Mouse (Mus musculus): ENCODE results near the gene Stk35. TPM values are rescaled to one million over a fixed set of nuclear protein-coding genes. Genes with fewer than 3 reads are reported as not detected.

The Stk35 gene
- polyA plus RNA-seq, 1 experiment from 2014 or later = 18.0 TPM

DNA sequence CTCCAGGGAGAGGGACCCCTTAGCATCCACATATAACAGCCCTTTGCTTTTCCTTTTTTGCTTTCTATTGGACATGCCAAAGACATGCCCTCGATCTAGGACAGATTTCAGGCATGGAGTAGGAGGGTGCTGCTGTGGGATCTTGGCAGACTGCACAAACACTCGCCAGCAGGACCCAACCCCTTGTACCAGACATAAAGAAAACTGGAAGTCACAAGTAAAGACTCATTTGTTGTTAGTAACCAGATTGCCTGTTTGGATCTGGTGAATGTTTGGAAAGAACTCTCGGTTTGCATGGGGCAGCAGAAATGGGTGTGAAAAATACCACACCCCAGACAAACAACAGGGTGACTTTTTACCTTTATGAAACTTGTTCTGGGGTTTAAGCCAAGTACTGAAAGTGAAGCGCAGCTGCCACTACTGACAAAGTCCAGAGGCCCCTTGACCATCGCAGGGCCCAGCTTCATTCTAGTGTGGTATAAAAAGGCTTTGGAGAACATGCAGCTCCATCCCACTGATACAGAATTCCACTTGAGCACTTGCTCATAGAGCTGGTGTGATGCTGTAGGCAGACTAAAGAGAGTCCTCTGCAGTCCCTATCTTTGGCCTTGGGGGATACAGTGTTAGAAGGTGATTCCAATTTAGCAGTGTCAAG, 17.4 kb downstream of the Stk35 start:
- Histone ChIP-seq H3K9me3 (replicated peaks) (no peaks in the 10 kb centered on the region), H3K4me3 (no peak overlapping the region), H3K4me1 (peaks cover 3% of the 10 kb centered on the region; the same call in 1 of the 2 replicates), H3K27me3 (no peaks in the 10 kb centered on the region), H3K36me3 (peaks cover 20% of the 10 kb centered on the region), H3K4me2 (replicated peaks) (no peak overlapping the region), H3K9ac (no peak overlapping the region), H3K27ac (no peak overlapping the region)
- ATAC-seq (ENCODE audit: low FRiP score) = no peak
- 92% methylated on average over 5 of the region's 5 CpGs for WGBS

DNA sequence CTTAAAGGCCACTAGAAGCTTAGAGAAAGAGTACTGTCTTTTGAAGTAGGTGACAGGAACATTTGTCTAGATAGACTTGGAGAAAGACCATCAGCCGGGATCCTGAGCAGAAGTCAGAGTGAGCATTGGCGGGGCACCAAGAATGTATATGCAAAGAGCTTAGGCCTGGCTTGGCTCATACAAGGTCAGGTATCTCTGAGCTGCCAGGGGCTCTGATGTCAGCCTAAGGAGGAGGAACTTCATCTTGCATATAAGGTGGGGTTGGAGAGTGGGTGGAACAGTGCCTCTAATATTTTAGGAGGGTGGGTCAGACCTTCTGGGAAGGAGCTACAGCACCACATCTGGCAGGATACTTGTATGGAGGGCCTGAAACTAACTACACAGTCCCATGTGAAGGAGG, 18.6 kb downstream of the Stk35 start:
- H3K27ac ChIP-seq = no peak overlapping the region
- ATAC-seq (ENCODE audit: low FRiP score) = no peak
- no peak overlapping the region for H3K4me3 ChIP-seq
- H3K9me3 ChIP-seq (replicated peaks) = no peaks in the 10 kb centered on the region
- peaks cover 23% of the 10 kb centered on the region for H3K36me3 ChIP-seq
- no peak overlapping the region for H3K4me2 ChIP-seq (replicated peaks)
- H3K4me1 ChIP-seq = peaks cover 3% of the 10 kb centered on the region; the same call in 1 of the 2 replicates
- no peak overlapping the region for H3K9ac ChIP-seq
- H3K27me3 ChIP-seq = no peaks in the 10 kb centered on the region
- WGBS = 97% methylated on average over 2 of the region's 2 CpGs

DNA sequence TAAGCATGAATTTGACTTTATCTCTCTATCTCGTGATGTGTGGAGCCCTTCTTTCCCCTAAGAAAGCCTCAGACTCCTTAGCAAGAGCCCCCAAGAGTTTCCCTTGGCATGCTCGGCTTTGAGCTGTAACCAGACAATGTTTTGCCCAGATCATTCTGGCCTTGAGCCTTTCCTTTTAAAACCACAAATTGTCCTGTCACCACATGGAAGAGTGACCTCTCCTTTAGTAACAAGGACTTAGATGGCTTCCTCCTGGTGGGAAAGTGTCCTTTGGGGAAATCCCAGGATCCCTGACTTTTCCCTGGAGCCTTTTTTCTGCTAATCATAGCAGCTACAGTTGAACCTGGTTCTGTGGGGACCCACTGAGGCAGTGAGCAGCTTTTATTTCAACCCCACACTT, 19.2 kb downstream of the Stk35 start:
- H3K4me2 ChIP-seq (replicated peaks) = no peak overlapping the region
- H3K36me3 ChIP-seq = peaks cover 23% of the 10 kb centered on the region
- peaks cover 3% of the 10 kb centered on the region; the same call in 1 of the 2 replicates for H3K4me1 ChIP-seq
- H3K27me3 ChIP-seq = no peaks in the 10 kb centered on the region
- H3K9me3 ChIP-seq (replicated peaks) = no peaks in the 10 kb centered on the region
- 75% methylated on average over 2 of the region's 2 CpGs for WGBS
- no peak for ATAC-seq (ENCODE audit: low FRiP score)
- H3K27ac ChIP-seq = no peak overlapping the region
- H3K4me3 ChIP-seq = no peak overlapping the region
- no peak overlapping the region for H3K9ac ChIP-seq

DNA sequence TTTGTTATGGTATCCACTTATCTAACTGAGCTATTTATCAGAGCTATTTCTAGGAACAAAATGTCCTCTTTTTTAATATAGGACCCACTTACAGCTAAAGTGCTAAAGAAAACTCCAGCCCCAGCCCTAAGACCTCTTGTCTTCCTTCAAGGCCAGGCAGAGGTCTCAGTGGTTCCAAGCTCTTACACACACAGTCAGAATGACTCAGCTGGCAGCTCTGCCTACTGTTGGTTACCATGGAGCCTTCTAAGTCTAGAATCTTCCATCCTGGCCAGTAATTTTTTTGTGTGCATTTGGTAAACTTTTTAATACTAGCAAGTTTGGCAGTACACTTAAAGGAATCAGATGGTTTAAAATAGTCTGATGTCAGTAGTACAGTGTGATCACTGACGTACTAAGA, 19.6 kb downstream of the Stk35 start:
- Histone ChIP-seq H3K9me3 (replicated peaks) (no peaks in the 10 kb centered on the region), H3K27me3 (no peaks in the 10 kb centered on the region), H3K4me3 (no peak overlapping the region), H3K4me2 (replicated peaks) (no peak overlapping the region), H3K4me1 (peaks cover 3% of the 10 kb centered on the region; the same call in 1 of the 2 replicates), H3K27ac (no peak overlapping the region), H3K9ac (no peak overlapping the region), H3K36me3 (peaks cover 23% of the 10 kb centered on the region)
- WGBS = 100% methylated on average over 1 of the region's 1 CpGs
- ATAC-seq (ENCODE audit: low FRiP score) = no peak

DNA sequence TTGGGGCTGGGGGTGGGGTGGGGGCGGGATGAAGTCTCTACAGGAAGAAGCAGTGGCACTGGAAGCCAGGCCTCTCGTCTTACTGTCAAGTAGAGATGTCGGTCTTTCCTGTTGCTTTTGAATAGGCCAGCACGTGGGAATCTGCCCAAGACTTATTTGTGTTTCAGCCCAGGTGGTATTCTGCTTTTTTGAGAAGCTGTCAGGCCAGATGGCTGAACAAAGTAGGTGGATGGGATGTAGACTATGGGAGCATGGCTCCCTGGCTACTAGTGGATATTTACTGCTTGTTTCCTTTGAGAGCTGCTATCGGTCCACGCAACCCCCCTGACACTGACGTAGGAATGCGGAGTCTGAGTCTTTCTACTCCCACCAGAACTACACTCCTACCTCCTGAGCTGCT, 20.7 kb downstream of the Stk35 start:
- peaks cover 19% of the 10 kb centered on the region for H3K36me3 ChIP-seq
- no peak overlapping the region for H3K4me2 ChIP-seq (replicated peaks)
- H3K4me3 ChIP-seq = no peak overlapping the region
- H3K27me3 ChIP-seq = no peaks in the 10 kb centered on the region
- H3K9me3 ChIP-seq (replicated peaks) = no peaks in the 10 kb centered on the region
- WGBS = 81% methylated on average over 8 of the region's 8 CpGs
- H3K9ac ChIP-seq = no peak overlapping the region
- H3K4me1 ChIP-seq = peaks cover 3% of the 10 kb centered on the region; the same call in 1 of the 2 replicates
- no peak for ATAC-seq (ENCODE audit: low FRiP score)
- no peak overlapping the region for H3K27ac ChIP-seq

DNA sequence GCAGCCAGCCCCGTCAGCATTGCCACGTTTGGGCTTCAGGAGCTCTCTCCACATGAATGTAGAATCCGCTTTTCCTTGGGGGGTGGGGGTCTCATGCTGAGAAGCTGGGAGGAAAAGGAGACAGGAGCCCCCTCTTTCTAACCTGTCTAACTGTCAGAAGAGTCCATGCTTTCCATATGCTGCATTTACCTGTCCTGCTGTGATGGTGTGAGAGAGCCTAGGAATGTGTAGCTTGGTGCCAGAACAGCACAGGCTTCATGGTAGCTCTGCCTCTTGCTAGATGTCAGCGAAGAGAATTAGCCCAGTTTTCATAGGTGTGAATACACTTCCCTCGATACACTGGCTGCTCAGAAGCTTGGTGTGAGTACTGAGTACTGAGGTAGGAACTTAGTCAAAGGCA, 21.3 kb downstream of the Stk35 start:
- H3K27me3 ChIP-seq = no peaks in the 10 kb centered on the region
- H3K36me3 ChIP-seq = peaks cover 15% of the 10 kb centered on the region
- no peak overlapping the region for H3K4me3 ChIP-seq
- WGBS = 91% methylated on average over 5 of the region's 5 CpGs
- H3K27ac ChIP-seq = no peak overlapping the region
- no peak overlapping the region for H3K9ac ChIP-seq
- H3K9me3 ChIP-seq (replicated peaks) = no peaks in the 10 kb centered on the region
- no peak for ATAC-seq (ENCODE audit: low FRiP score)
- no peak overlapping the region for H3K4me2 ChIP-seq (replicated peaks)
- H3K4me1 ChIP-seq = peaks cover 3% of the 10 kb centered on the region; the same call in 1 of the 2 replicates

DNA sequence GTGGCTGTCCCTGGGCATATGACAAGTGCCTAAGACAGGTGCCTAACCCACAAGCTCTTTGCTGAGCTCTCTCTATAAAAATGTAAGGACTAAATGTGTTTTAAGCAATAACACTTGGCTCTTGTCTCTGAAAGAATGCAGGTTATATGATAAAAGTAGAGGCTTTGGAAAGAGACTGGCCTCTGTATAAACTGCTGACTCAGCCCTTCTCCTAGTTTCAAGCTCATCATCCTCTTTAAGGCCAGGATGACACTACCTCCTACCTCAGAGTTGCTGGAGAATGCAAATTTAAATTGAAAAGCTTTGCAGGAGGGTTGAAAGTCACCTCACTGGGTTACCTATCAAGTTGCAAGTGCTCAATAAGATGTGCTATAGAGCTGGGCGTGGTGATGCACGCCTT, 23.0 kb downstream of the Stk35 start:
- 96% methylated on average over 2 of the region's 2 CpGs for WGBS
- Histone ChIP-seq H3K4me2 (replicated peaks) (no peak overlapping the region), H3K27me3 (no peaks in the 10 kb centered on the region), H3K4me1 (peaks cover 3% of the 10 kb centered on the region; the same call in 1 of the 2 replicates), H3K27ac (no peak overlapping the region), H3K9ac (no peak overlapping the region), H3K9me3 (replicated peaks) (no peaks in the 10 kb centered on the region), H3K36me3 (peaks cover 19% of the 10 kb centered on the region), H3K4me3 (no peak overlapping the region)
- no peak for ATAC-seq (ENCODE audit: low FRiP score)

DNA sequence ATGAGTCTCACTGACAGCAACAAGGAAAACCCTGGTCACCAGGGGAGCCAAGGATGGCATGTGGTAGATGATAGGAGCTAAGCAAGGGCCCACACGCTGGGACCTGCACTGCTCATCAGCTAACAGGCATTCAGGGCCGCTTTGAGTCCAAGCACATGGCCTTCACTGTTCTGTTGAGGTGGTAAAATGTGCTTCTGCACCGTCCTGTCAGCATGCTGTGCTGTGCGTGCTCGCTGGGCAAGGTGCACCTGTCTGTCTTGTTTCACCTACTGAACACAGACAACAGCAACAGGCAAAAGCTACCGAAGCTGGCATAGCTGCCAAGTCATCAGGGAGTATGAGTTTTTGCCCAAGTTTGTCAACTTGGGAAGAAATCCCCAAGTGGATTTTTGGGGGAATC, 23.9 kb downstream of the Stk35 start:
- no peak for ATAC-seq (ENCODE audit: low FRiP score)
- Histone ChIP-seq H3K4me1 (peaks cover 3% of the 10 kb centered on the region; the same call in 1 of the 2 replicates), H3K27ac (no peak overlapping the region), H3K4me2 (replicated peaks) (no peak overlapping the region), H3K4me3 (no peak overlapping the region), H3K9ac (no peak overlapping the region), H3K27me3 (no peaks in the 10 kb centered on the region), H3K36me3 (peaks cover 19% of the 10 kb centered on the region), H3K9me3 (replicated peaks) (no peaks in the 10 kb centered on the region)
- 92% methylated on average over 6 of the region's 6 CpGs for WGBS

DNA sequence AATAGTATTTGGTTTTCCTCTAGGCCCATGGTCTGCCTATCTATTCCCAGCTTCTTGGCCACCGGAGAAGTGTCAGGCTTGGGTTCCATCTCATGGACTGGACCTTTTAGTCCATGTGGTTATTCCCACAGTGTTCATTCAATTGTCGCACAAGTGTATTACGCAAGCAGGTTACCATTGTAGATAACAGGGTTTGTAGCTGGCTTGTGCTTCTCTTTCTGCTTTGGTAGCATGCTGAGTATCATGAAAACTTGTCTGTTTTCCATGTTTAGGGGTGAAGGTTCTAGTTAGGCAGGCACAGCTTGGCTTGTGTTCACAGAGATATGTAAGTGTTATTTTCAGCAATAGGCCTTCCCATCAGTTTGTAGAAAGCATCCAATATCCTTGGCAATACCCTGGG, 25.8 kb downstream of the Stk35 start:
- H3K4me1 ChIP-seq = peaks cover under 1% of the 10 kb centered on the region; the same call in 1 of the 2 replicates
- H3K27me3 ChIP-seq = no peaks in the 10 kb centered on the region
- no peak overlapping the region for H3K27ac ChIP-seq
- H3K9me3 ChIP-seq (replicated peaks) = no peaks in the 10 kb centered on the region
- peaks cover 38% of the 10 kb centered on the region for H3K36me3 ChIP-seq
- H3K4me3 ChIP-seq = no peak overlapping the region
- H3K4me2 ChIP-seq (replicated peaks) = no peak overlapping the region
- no peak overlapping the region for H3K9ac ChIP-seq
- no peak for ATAC-seq (ENCODE audit: low FRiP score)
- WGBS = 96% methylated on average over 3 of the region's 3 CpGs

DNA sequence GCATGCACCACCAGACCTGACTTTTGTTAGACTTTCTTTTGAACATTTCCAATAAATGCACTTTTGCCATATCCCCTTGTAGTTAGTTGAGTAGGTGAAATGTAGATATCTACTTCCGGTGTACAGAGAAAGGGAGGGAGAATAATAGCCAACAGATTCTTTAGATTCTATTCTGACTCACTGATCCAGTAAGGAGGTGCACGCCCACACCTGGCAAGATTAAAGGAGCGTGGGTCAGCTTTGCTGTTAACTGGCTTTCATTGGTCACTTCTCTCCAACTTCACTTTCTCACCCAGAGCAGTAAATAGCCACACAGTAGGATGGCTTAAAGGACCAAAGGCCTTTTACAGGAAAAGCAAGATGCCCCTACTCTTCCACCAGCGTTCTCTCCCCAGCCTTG, 32.7 kb downstream of the Stk35 start:
- Histone ChIP-seq H3K36me3 (peaks cover 35% of the 10 kb centered on the region), H3K27me3 (no peaks in the 10 kb centered on the region), H3K9ac (no peak overlapping the region), H3K27ac (no peak overlapping the region), H3K9me3 (replicated peaks) (no peaks in the 10 kb centered on the region), H3K4me1 (no peaks in the 10 kb centered on the region), H3K4me2 (replicated peaks) (no peak overlapping the region), H3K4me3 (no peak overlapping the region)
- WGBS = 79% methylated on average over 4 of the region's 4 CpGs
- ATAC-seq (ENCODE audit: low FRiP score) = no peak

DNA sequence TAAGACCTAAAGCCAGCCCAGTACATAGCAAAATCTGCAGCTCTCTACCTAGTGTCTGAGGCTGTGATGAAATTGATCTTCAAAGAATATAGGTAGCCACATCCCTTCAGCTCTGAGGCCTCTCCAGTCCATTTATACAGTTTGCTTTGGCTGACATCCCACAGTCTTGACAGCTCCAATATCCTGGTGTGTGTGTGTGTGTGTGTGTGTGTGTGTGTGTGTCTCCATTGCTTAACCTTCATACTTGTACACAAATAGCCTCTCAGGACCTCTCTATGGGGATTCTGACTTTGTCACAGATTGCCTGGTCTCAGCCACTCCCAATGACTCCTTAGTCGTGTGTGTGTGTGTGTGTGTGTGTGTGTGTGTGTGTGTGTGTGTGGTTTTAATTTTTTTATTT, 33.9 kb downstream of the Stk35 start:
- Histone ChIP-seq H3K4me3 (no peak overlapping the region), H3K4me2 (replicated peaks) (no peak overlapping the region), H3K4me1 (no peaks in the 10 kb centered on the region), H3K9ac (no peak overlapping the region), H3K27ac (no peak overlapping the region), H3K9me3 (replicated peaks) (no peaks in the 10 kb centered on the region), H3K36me3 (peaks cover 23% of the 10 kb centered on the region), H3K27me3 (no peaks in the 10 kb centered on the region)
- ATAC-seq (ENCODE audit: low FRiP score) = no peak
- 100% methylated on average over 1 of the region's 1 CpGs for WGBS

DNA sequence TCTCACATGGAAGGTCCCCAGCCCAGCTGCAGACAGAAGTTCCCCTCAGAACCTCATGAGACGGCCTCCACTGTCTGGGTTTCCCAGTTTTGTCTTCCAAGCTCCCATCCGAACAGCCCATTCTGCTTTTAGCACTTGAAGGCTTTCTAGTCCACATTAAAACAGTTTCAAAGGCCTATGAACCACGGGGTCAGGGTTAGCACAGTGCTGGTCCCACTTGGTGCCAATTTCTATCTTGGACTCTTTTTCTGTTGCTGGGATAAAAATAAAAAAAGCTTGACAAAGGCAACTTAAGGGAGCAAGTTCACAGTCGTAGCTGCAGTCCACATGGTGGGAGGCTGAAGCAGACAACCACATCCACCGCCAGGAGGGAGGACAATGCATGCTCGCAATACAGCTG, 34.6 kb downstream of the Stk35 start:
- H3K9ac ChIP-seq = no peak overlapping the region
- no peaks in the 10 kb centered on the region for H3K4me1 ChIP-seq
- peaks cover 16% of the 10 kb centered on the region for H3K36me3 ChIP-seq
- no peak overlapping the region for H3K4me2 ChIP-seq (replicated peaks)
- no peak overlapping the region for H3K4me3 ChIP-seq
- ATAC-seq (ENCODE audit: low FRiP score) = no peak
- no peak overlapping the region for H3K27ac ChIP-seq
- 85% methylated on average over 6 of the region's 6 CpGs for WGBS
- no peaks in the 10 kb centered on the region for H3K27me3 ChIP-seq
- no peaks in the 10 kb centered on the region for H3K9me3 ChIP-seq (replicated peaks)

DNA sequence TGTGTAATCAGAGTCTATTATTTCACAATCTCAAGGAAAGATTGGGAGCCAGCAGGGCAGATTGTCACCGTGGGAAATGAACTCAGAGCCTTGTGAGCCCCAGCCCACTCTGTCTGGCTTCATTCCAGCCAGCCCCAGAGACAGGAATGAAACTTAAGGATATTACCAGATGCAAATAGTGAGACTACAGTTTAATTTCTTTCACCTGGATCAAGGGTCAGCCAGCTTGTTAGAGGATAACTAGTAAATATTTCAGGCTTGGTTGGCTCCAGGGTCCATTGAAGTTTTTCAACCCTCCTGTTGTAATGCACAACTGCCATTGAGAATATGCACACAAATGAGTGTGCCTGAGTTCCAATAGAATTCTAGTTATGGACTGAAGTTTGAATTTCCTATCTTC, 36.6 kb downstream of the Stk35 start:
- Histone ChIP-seq H3K4me3 (no peak overlapping the region), H3K9ac (no peak overlapping the region), H3K4me1 (no peaks in the 10 kb centered on the region), H3K27me3 (no peaks in the 10 kb centered on the region), H3K36me3 (0 out of 2 replicates have a peak, but pooled peaks cover 4% of the 10 kb centered on the region), H3K9me3 (replicated peaks) (no peaks in the 10 kb centered on the region), H3K4me2 (replicated peaks) (no peak overlapping the region), H3K27ac (no peak overlapping the region)
- ATAC-seq (ENCODE audit: low FRiP score) = no peak
- WGBS = 75% methylated on average over 1 of the region's 1 CpGs

Data from hindbrain, embryonic 12.5 days (tissue).